Mouse (Mus musculus): ENCODE data around the gene Vmn1r33.
"Not testable (repeated sequence)": the region's sequence is repeated elsewhere in the genome, so short reads cannot be mapped to it uniquely, and the experiment has no call there.

Vmn1r33 gene

DNA sequence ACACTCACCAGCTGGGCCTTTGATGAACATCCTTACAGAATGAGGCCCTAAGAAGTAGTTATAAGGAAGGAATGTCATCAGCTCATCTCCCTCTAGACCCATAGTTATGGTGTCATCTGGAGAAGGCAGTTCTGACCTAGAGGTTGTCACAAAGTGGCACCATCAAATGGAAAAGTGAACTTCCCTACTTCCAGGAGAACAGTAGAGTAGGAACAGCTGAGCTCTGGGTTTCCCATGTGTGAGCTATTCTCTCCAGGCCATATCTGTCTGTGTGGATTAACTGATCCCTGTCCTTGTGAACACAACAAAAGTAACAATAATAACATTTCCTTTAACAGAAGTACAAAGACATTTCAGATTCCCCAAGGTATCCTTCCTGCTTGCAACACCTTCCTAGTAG is at the start of gene Vmn1r33:
Vmn1r33 (minus strand) TSS at position 101 of the 400 bp plus-strand sequence.
- DNase-seq (ENCODE audit: low spot score in 2 of 2): not testable (repeated sequence)

DNA sequence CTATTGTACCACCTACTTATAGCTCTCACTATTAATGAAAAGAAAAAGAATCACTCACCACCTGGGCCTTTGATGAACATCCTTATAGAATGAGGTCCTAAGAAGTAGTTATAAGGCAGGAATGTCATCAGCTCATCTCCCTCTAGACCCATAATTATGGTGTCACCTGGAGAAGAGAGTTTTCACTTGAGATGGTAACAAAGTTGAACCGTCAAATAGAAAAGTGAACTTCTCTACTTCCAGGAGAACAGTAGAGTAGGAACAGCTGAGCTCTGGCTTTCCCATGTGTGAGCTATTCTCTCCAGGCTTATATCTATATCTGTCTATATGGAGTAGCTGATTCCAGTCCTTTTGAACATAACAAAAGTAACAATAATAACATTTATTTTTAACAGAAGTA is 25.7 kb upstream of the Vmn1r33 start, which contains the start of gene Vmn1r34:
Vmn1r34 (minus strand) TSS at position 101 of the 400 bp plus-strand sequence.
- no peak for DNase-seq (ENCODE audit: low spot score in 2 of 2)

DNA sequence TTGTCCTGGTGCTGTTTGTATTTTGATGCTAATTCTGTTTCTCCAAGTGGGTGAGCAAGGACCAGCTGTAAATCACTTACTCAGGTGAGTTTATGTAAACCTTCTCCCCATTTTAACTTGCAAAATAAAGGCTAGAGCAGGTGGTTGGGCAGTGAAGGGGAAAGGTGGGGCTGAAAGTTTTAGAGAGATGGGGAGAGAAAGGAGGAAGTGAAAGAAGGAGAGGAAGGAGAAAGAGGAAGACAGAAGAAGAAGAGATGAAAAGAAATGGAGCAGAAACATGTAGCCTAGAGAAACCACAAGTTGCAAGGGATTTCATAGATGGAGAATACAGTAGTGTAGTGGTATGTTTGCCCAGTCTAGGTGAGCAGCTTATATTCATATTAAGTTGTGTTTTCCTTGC is 22.3 kb downstream of the Vmn1r33 start:
- DNase-seq (ENCODE audit: low spot score in 2 of 2): no peak
